Mouse (Mus musculus): ENCODE results near the gene Zfp69. TPM values are rescaled to one million over a fixed set of nuclear protein-coding genes. Genes with fewer than 3 reads are reported as not detected.

Gene Zfp69
- polyA plus RNA-seq, 1 experiment from 2014 or later: 12.4 TPM

GRCm38 (mm10) chr4:120969382-120970146 lies 18.1 kb upstream of the Zfp69 start:
- no peak overlapping the region for H3K4me2 ChIP-seq
- H3K4me3 ChIP-seq (replicated peaks): no peak overlapping the region
- no peak overlapping the region for H3K9ac ChIP-seq (replicated peaks)
- no peak for ATAC-seq (ENCODE audit: insufficient number of reproducible peaks, insufficient read depth, low FRiP score, low TSS enrichment, low read depth)
- H3K27ac ChIP-seq: no peak overlapping the region
- no peaks in the 10 kb centered on the region for H3K9me3 ChIP-seq
- WGBS: 87% methylated on average over 5 of the region's 5 CpGs
- no peaks in the 10 kb centered on the region for H3K4me1 ChIP-seq (replicated peaks)
- no peaks in the 10 kb centered on the region for H3K27me3 ChIP-seq
- peaks cover 50% of the 10 kb centered on the region for H3K36me3 ChIP-seq

DNA sequence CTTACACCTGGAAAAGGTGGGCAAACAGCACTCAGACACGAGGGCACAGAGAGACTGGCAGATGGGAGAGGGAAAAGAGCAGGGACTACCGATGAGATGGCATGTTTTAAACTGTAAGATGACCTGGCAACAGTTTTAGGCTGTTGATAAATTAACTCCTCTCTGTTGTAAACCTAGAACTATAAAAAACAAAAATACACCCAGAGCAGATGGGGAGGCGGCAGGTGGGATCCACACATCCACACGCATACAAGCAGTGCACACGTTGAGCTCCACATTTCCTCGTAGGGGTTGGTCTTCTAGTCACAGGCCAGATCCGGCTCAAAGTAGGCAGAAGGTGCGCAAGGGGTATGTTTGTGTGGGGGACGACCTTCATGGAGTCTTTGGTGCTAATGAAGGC lies 17.0 kb upstream of the Zfp69 start:
- Histone ChIP-seq H3K27me3 (no peaks in the 10 kb centered on the region), H3K27ac (no peak overlapping the region), H3K4me2 (no peak overlapping the region), H3K9ac (replicated peaks) (no peak overlapping the region), H3K4me1 (replicated peaks) (no peaks in the 10 kb centered on the region), H3K4me3 (replicated peaks) (no peak overlapping the region), H3K9me3 (no peaks in the 10 kb centered on the region), H3K36me3 (peaks cover 39% of the 10 kb centered on the region)
- 88% methylated on average over 9 of the region's 9 CpGs for WGBS
- no peak for ATAC-seq (ENCODE audit: insufficient number of reproducible peaks, insufficient read depth, low FRiP score, low TSS enrichment, low read depth)

DNA sequence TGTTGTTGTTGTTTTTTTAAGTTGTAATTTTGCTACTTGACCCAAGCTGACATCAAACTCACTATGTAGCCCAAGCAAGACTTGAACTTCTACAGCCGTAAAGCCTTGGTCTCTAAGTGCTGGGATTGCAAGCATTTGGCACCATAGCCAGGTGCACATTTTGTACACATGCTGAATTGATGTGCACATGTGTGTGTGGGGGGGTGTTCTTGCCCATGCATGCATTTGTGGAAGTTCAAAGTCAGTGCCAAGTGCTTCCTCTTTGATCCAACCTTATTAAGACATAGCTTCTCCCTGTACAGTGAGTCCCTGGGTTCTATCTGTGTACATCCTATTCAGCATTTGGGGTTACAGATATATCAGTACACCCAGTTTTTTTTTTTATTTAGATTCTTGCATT lies 4.1 kb upstream of the Zfp69 start:
- no peaks in the 10 kb centered on the region for H3K9me3 ChIP-seq
- no peak overlapping the region for H3K27ac ChIP-seq
- no peak for ATAC-seq (ENCODE audit: insufficient number of reproducible peaks, insufficient read depth, low FRiP score, low TSS enrichment, low read depth)
- no peak overlapping the region for H3K4me3 ChIP-seq (replicated peaks)
- no peaks in the 10 kb centered on the region for H3K36me3 ChIP-seq
- H3K9ac ChIP-seq (replicated peaks): no peak overlapping the region
- H3K4me1 ChIP-seq (replicated peaks): peaks cover 7% of the 10 kb centered on the region
- no peaks in the 10 kb centered on the region for H3K27me3 ChIP-seq
- 90% methylated on average over 1 of the region's 1 CpGs for WGBS
- H3K4me2 ChIP-seq: no peak overlapping the region

- Histone ChIP-seq H3K4me2 (no peak overlapping the region), H3K9me3 (no peaks in the 10 kb centered on the region), H3K27ac (no peak overlapping the region), H3K4me1 (replicated peaks) (peaks cover 12% of the 10 kb centered on the region), H3K27me3 (no peaks in the 10 kb centered on the region), H3K9ac (replicated peaks) (no peak overlapping the region), H3K36me3 (no peaks in the 10 kb centered on the region), H3K4me3 (replicated peaks) (no peak overlapping the region)
- ATAC-seq (ENCODE audit: insufficient number of reproducible peaks, insufficient read depth, low FRiP score, low TSS enrichment, low read depth): no peak
- WGBS: 83% methylated on average over 1 of the region's 1 CpGs
Measured at GRCm38 (mm10) chr4:120953667-120954066, 2.2 kb upstream of the Zfp69 start.

DNA sequence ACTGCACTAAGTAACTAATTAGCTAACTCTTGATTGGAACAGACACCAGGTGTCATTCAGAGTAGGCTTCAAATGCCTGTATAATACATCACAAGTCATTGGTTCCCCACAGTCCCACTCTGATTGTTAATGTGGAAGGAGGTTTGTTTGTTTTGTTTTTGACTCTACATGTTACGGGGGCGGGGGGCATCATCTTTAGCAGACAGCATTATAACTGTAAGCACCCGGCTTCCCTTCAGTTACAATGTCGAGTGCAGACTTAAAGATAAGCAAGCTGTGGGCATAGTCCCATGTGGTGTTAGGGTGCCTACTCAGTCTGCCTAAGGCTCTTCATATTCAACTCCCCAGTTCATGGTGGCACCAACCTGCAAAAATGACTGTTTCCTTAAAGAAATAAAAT lies 1.5 kb upstream of the Zfp69 start:
- Histone ChIP-seq H3K4me1 (replicated peaks) (peaks cover 12% of the 10 kb centered on the region), H3K36me3 (0 out of 2 replicates have a peak, but pooled peaks cover 4% of the 10 kb centered on the region), H3K4me3 (replicated peaks) (no peak overlapping the region), H3K27ac (no peak overlapping the region), H3K9me3 (no peaks in the 10 kb centered on the region), H3K4me2 (no peak overlapping the region), H3K27me3 (no peaks in the 10 kb centered on the region), H3K9ac (replicated peaks) (no peak overlapping the region)
- WGBS: 75% methylated on average over 4 of the region's 4 CpGs
- no peak for ATAC-seq (ENCODE audit: insufficient number of reproducible peaks, insufficient read depth, low FRiP score, low TSS enrichment, low read depth)

- ATAC-seq (ENCODE audit: insufficient number of reproducible peaks, insufficient read depth, low FRiP score, low TSS enrichment, low read depth): no peak
- Histone ChIP-seq H3K27ac (peak overlapping the region; percentile 89), H3K4me3 (replicated peaks) (peak overlapping the region; percentile 83), H3K4me2 (peak overlapping the region; percentile 77), H3K9me3 (no peaks in the 10 kb centered on the region), H3K9ac (replicated peaks) (no peak overlapping the region; the same call in 1 of the 2 replicates), H3K36me3 (peaks cover 8% of the 10 kb centered on the region), H3K4me1 (replicated peaks) (peaks cover 12% of the 10 kb centered on the region), H3K27me3 (no peaks in the 10 kb centered on the region)
- 56% methylated on average over 6 of the region's 6 CpGs for WGBS
Measured at GRCm38 (mm10) chr4:120952163-120952562, 664 bp upstream of the Zfp69 start.

DNA sequence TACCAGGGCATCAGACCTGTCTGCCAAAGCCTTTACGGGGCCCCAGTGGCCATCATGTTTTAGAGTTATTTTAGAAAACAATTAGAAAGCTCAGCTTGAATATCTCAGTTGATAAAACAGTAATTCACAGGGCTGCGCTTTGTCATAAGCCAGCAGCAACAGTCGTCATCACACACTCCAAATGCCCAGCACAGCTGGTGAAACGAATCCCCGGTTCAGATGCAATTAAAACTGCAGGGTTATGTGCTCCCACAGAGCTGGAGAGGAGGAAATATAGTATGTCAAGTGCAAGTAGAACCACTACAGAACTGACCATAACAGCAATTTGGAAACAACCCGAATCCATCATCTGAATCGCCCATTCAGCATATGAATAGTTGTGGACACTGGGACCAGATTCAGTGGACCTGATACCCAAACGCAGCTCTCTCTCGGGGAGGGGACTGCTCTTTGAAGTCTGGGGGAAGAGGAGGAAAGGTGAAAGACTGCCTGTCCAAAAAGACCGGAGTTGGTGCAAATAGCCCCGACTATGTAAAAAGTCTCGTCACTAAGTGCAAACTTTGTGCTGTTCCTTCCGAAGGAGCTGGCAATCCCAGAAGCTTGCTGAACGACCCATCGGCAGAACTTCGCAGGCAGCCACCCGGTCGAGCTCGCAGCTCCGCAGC lies 604 bp downstream of the Zfp69 start:
- 7% methylated on average over 20 of the region's 20 CpGs for WGBS
- Histone ChIP-seq H3K9ac (replicated peaks) (peak overlapping the region; percentile 88), H3K27ac (peak overlapping the region; percentile 89), H3K4me3 (replicated peaks) (peak overlapping the region; percentile 83), H3K27me3 (no peaks in the 10 kb centered on the region), H3K9me3 (no peaks in the 10 kb centered on the region), H3K36me3 (peaks cover 19% of the 10 kb centered on the region), H3K4me1 (replicated peaks) (peaks cover 12% of the 10 kb centered on the region), H3K4me2 (peak overlapping the region; percentile 77)
- ATAC-seq (ENCODE audit: insufficient number of reproducible peaks, insufficient read depth, low FRiP score, low TSS enrichment, low read depth): peak; percentile 32; the same call in 1 of the 2 replicates

GRCm38 (mm10) chr4:120948938-120949337 lies 2.6 kb downstream of the Zfp69 start:
- no peak overlapping the region for H3K27ac ChIP-seq

GRCm38 (mm10) chr4:120935006-120935405 lies 16.5 kb downstream of the Zfp69 start:
- peaks cover 21% of the 10 kb centered on the region for H3K36me3 ChIP-seq
- no peak for ATAC-seq (ENCODE audit: insufficient number of reproducible peaks, insufficient read depth, low FRiP score, low TSS enrichment, low read depth)

More at GRCm38 (mm10) chr4:120948938-120949337, 2.6 kb downstream of the Zfp69 start:
- ATAC-seq (ENCODE audit: insufficient number of reproducible peaks, insufficient read depth, low FRiP score, low TSS enrichment, low read depth): no peak
- H3K4me1 ChIP-seq (replicated peaks): peaks cover 12% of the 10 kb centered on the region
- H3K4me3 ChIP-seq (replicated peaks): 0 out of 2 replicates have a peak overlapping the region, but pooled peaks have one; percentile 4
- no peak overlapping the region for H3K4me2 ChIP-seq
- no peak overlapping the region for H3K9ac ChIP-seq (replicated peaks)
- no peaks in the 10 kb centered on the region for H3K9me3 ChIP-seq
- H3K36me3 ChIP-seq: peaks cover 35% of the 10 kb centered on the region
- no peaks in the 10 kb centered on the region for H3K27me3 ChIP-seq
- 53% methylated on average over 3 of the region's 3 CpGs for WGBS

DNA sequence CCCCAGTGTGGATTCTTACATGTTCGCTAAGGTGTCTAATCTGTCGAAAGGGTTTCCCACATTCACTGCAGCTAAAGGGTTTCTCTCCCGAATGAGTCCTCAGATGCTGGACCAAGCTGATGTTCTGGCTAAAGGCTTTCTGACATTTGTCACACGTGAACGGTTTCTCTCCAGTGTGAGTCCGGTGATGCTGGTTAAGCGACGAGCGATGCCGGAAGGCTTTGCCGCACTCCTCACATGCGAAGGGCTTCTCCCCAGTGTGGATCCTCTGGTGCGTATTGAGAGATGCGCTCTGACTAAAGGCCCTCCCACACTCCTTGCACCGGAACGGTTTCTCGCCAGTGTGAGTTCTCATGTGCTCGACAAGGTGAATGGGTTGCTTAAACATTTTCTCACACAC lies 20.8 kb downstream of the Zfp69 start:
- 97% methylated on average over 18 of the region's 18 CpGs for WGBS
- ATAC-seq (ENCODE audit: insufficient number of reproducible peaks, insufficient read depth, low FRiP score, low TSS enrichment, low read depth): no peak
- peaks cover 21% of the 10 kb centered on the region for H3K36me3 ChIP-seq
- H3K4me2 ChIP-seq: no peak overlapping the region
- H3K4me1 ChIP-seq (replicated peaks): no peaks in the 10 kb centered on the region
- no peaks in the 10 kb centered on the region for H3K9me3 ChIP-seq
- H3K4me3 ChIP-seq (replicated peaks): no peak overlapping the region
- no peaks in the 10 kb centered on the region for H3K27me3 ChIP-seq
- H3K27ac ChIP-seq: no peak overlapping the region
- no peak overlapping the region for H3K9ac ChIP-seq (replicated peaks)

More at GRCm38 (mm10) chr4:120935006-120935405, 16.5 kb downstream of the Zfp69 start:
- Histone ChIP-seq H3K27ac (no peak overlapping the region), H3K4me3 (replicated peaks) (no peak overlapping the region), H3K27me3 (no peaks in the 10 kb centered on the region), H3K4me1 (replicated peaks) (no peaks in the 10 kb centered on the region), H3K9me3 (no peaks in the 10 kb centered on the region), H3K9ac (replicated peaks) (no peak overlapping the region), H3K4me2 (no peak overlapping the region)
- 89% methylated on average over 3 of the region's 3 CpGs for WGBS

- H3K36me3 ChIP-seq: peaks cover 13% of the 10 kb centered on the region
- no peak overlapping the region for H3K27ac ChIP-seq
- no peaks in the 10 kb centered on the region; the same call in 1 of the 2 replicates for H3K4me1 ChIP-seq (replicated peaks)
- WGBS: 80% methylated on average over 3 of the region's 3 CpGs
- ATAC-seq (ENCODE audit: insufficient number of reproducible peaks, insufficient read depth, low FRiP score, low TSS enrichment, low read depth): no peak
- H3K27me3 ChIP-seq: no peaks in the 10 kb centered on the region
- no peak overlapping the region for H3K4me2 ChIP-seq
- H3K4me3 ChIP-seq (replicated peaks): no peak overlapping the region
- no peaks in the 10 kb centered on the region for H3K9me3 ChIP-seq
- no peak overlapping the region for H3K9ac ChIP-seq (replicated peaks)
Measured at GRCm38 (mm10) chr4:120928686-120929085, 22.8 kb downstream of the Zfp69 start.
